Mouse (Mus musculus) forebrain, embryonic 15.5 days (tissue): ENCODE measurements at regions not wholly inside any gene's neighbourhood (a gene's known extent, or its start where the extent isn't known, plus 50 kb on each side); places are given as distances from the start of the nearest gene placed in this dataset.

ENCODE experiments used
- ATAC-seq: fragments of 200-750 bp; cut with Nextera tagmentation; replicated peaks from 2 replicates; pipeline ENCODE4 v1.8.0; 2017; ENCODE audit warnings: mild to moderate bottlenecking, moderate TSS enrichment, moderate library complexity
- H3K27ac ChIP-seq: fragments of 300-500 bp; sonication (generic); replicated peaks from 2 replicates; pipeline ENCODE4 v1.5.1; 2015; ENCODE audit warnings: mild to moderate bottlenecking, inconsistent platforms
- H3K27me3 ChIP-seq: fragments of 300-500 bp; sonication (generic); 2 replicates; pipeline ENCODE4 v1.6.1; 2015; ENCODE audit warnings: inconsistent platforms
- H3K36me3 ChIP-seq: fragments of 300-500 bp; sonication (generic); 2 replicates; pipeline ENCODE4 v1.6.1; 2015; ENCODE audit warnings: mild to moderate bottlenecking, inconsistent platforms
- H3K4me1 ChIP-seq: fragments of 300-500 bp; sonication (generic); 2 replicates; pipeline ENCODE4 v1.6.1; 2015; ENCODE audit warnings: inconsistent platforms
- H3K4me2 ChIP-seq: fragments of 300-500 bp; sonication (generic); replicated peaks from 2 replicates; pipeline ENCODE4 v1.6.1; 2015; ENCODE audit warnings: mild to moderate bottlenecking, inconsistent platforms
- H3K4me3 ChIP-seq: fragments of 300-500 bp; sonication (generic); 2 replicates; pipeline ENCODE4 v1.5.1; 2015; ENCODE audit warnings: mild to moderate bottlenecking, inconsistent platforms
- H3K9ac ChIP-seq: fragments of 300-500 bp; sonication (generic); replicated peaks from 2 replicates; pipeline ENCODE4 v1.6.1; 2015; ENCODE audit warnings: mild to moderate bottlenecking, inconsistent platforms
- H3K9me3 ChIP-seq: fragments of 300-500 bp; sonication (generic); 2 replicates; pipeline ENCODE4 v1.6.1; 2016; ENCODE audit warnings: inconsistent platforms
- WGBS: fragments of 180-500 bp; shearing (Covaris S2); methylation state at CpG from one replicate; pipeline ENCODE4 v1.1.7; 2015; ENCODE audit warnings: mixed read lengths; 5-methylcytosine and 5-hydroxymethylcytosine counted together

- Histone ChIP-seq H3K9ac (no peak overlapping the region), H3K4me3 (no peak overlapping the region), H3K36me3 (no peaks in the 10 kb centered on the region), H3K27ac (no peak overlapping the region), H3K9me3 (no peaks in the 10 kb centered on the region), H3K4me2 (no peak overlapping the region), H3K27me3 (no peaks in the 10 kb centered on the region), H3K4me1 (no peaks in the 10 kb centered on the region)
- ATAC-seq = no peak; the same call in 1 of the 2 replicates
- 53% methylated on average over 1 of the region's 1 CpGs for WGBS
Observed at GRCm38 (mm10) chrX:152918212-152918611, 88.1 kb upstream of the Usp51 start.

- H3K9ac ChIP-seq = no peak overlapping the region
- no peak overlapping the region for H3K4me2 ChIP-seq
- 52% methylated on average over 3 of the region's 3 CpGs for WGBS
- no peaks in the 10 kb centered on the region for H3K9me3 ChIP-seq
- H3K27ac ChIP-seq = no peak overlapping the region
- H3K36me3 ChIP-seq = no peaks in the 10 kb centered on the region
- no peaks in the 10 kb centered on the region for H3K27me3 ChIP-seq
- H3K4me1 ChIP-seq = no peaks in the 10 kb centered on the region
- H3K4me3 ChIP-seq = no peak overlapping the region
- 0 out of 2 replicates have a peak, but pooled peaks have one; percentile 16 for ATAC-seq
Observed at GRCm38 (mm10) chrX:152926991-152927390, 79.3 kb upstream of the Usp51 start.

- Histone ChIP-seq H3K27ac (no peak overlapping the region), H3K9me3 (no peaks in the 10 kb centered on the region), H3K4me1 (no peaks in the 10 kb centered on the region), H3K27me3 (no peaks in the 10 kb centered on the region), H3K4me3 (no peak overlapping the region), H3K9ac (no peak overlapping the region), H3K4me2 (no peak overlapping the region), H3K36me3 (no peaks in the 10 kb centered on the region)
- 47% methylated on average over 3 of the region's 3 CpGs for WGBS
- no peak for ATAC-seq
Observed at GRCm38 (mm10) chrX:152946201-152946600, 60.1 kb upstream of the Usp51 start.
